Mouse (Mus musculus) liver, embryonic 15.5 days (tissue): Measurements from ENCODE around the gene Ltn1. TPM values are rescaled to one million over a fixed set of nuclear protein-coding genes. Genes with fewer than 3 reads are reported as not detected.

ENCODE experiments used
- ATAC-seq: fragments of 200-750 bp; cut with Nextera tagmentation; 2 replicates; pipeline ENCODE4 v1.8.0; 2017; ENCODE audit warnings: moderate number of reproducible peaks, mild to moderate bottlenecking, moderate library complexity; ENCODE audit not compliant: insufficient read depth
- H3K27ac ChIP-seq: fragments of 300-500 bp; sonication (generic); replicated peaks from 2 replicates; pipeline ENCODE4 v1.5.1; 2015; ENCODE audit warnings: mild to moderate bottlenecking, inconsistent platforms
- H3K27me3 ChIP-seq: fragments of 300-500 bp; sonication (generic); 2 replicates; pipeline ENCODE4 v1.6.1; 2015; ENCODE audit warnings: mild to moderate bottlenecking, inconsistent platforms
- H3K36me3 ChIP-seq: fragments of 300-500 bp; sonication (generic); replicated peaks from 2 replicates; pipeline ENCODE4 v1.6.1; 2015; ENCODE audit warnings: moderate library complexity, mild to moderate bottlenecking, inconsistent platforms
- H3K4me1 ChIP-seq: fragments of 300-500 bp; sonication (generic); replicated peaks from 2 replicates; pipeline ENCODE4 v1.6.1; 2015; ENCODE audit warnings: inconsistent platforms
- H3K4me2 ChIP-seq: fragments of 300-500 bp; sonication (generic); 2 replicates; pipeline ENCODE4 v1.6.1; 2015; ENCODE audit warnings: moderate library complexity, mild to moderate bottlenecking, inconsistent platforms
- H3K4me3 ChIP-seq: fragments of 300-500 bp; sonication (generic); replicated peaks from 2 replicates; pipeline ENCODE4 v1.5.1; 2015; ENCODE audit warnings: mild to moderate bottlenecking, inconsistent platforms
- H3K9ac ChIP-seq: fragments of 300-500 bp; sonication (generic); 2 replicates; pipeline ENCODE4 v1.6.1; 2015; ENCODE audit warnings: moderate library complexity, mild to moderate bottlenecking, inconsistent platforms
- H3K9me3 ChIP-seq: fragments of 300-500 bp; sonication (generic); replicated peaks from 2 replicates; pipeline ENCODE4 v1.6.1; 2016; ENCODE audit warnings: inconsistent platforms
- WGBS: fragments of 180-500 bp; shearing (Covaris S2); methylation state at CpG from one replicate; pipeline ENCODE4 v1.1.7; 2015; ENCODE audit warnings: mixed read lengths; ENCODE audit not compliant: insufficient replicate concordance; 5-methylcytosine and 5-hydroxymethylcytosine counted together
- polyA plus RNA-seq: library from polyadenylated mRNA; unstranded; fragments of >200 nt; fragmentation: Nextera tagmentation; extraction: Ambion mirVana; gene quantifications from 2 replicates; pipeline ENCODE4 v1.2.1, GENCODE M21; 2015

The Ltn1 gene
- polyA plus RNA-seq, 1 experiment from 2014 or later, result 10.2 TPM

DNA sequence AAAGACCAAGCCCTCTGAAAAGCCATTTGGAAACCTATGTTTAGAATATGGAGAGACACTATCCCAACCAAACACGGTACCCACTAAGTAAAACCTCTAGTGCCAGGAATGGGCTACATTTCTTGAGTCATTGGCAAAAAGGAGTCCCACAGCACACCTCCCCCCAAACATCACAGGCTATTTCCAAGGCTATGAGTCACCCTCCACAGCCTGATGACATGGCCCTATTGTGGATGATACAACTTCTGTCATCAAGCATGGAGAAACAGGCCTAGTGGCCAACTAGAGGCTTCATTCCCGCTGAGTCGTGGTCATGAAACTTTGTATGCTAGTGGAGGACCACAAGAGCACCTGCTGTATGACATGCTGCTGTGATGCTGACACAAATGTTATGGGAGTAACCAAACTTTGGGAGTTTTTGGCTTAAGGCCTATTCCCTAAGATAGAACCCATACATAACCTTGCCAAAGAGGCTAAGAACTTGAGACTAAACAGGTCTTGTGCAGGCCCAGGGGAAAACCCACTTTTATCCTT, 44.9 kb downstream of the Ltn1 start:
- no peak overlapping the region for H3K27ac ChIP-seq
- H3K4me3 ChIP-seq, result no peak overlapping the region
- H3K27me3 ChIP-seq, result no peaks in the 10 kb centered on the region
- H3K9ac ChIP-seq, result no peak overlapping the region
- peaks cover 60% of the 10 kb centered on the region for H3K36me3 ChIP-seq
- H3K4me2 ChIP-seq, result no peak overlapping the region
- H3K9me3 ChIP-seq, result no peaks in the 10 kb centered on the region
- no peaks in the 10 kb centered on the region for H3K4me1 ChIP-seq
- ATAC-seq, result no peak
- WGBS, result 80% methylated on average over 3 of the region's 3 CpGs

DNA sequence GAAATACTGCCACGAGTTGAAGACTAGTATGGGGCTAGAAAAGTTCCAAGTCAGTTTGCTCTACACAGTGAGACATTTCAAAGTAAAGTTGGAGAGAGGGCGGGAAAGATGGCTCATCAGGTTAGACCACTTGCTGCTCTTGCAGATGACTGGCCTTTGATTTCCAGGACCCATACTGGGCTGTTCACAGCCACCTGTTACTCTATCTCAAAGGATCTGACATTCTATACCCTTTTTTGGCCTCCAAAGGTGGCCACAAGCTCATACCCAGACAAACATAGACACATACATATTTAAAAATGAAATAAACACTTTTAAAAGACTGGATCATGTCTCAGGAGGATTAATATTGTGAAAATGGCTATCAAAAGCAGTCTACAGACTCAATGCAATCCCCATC, 48.0 kb downstream of the Ltn1 start:
- WGBS, result 69% methylated on average over 2 of the region's 2 CpGs
- Histone ChIP-seq H3K9ac (no peak overlapping the region), H3K27me3 (no peaks in the 10 kb centered on the region), H3K4me3 (no peak overlapping the region), H3K4me2 (no peak overlapping the region), H3K9me3 (no peaks in the 10 kb centered on the region), H3K4me1 (no peaks in the 10 kb centered on the region), H3K27ac (no peak overlapping the region), H3K36me3 (peaks cover 81% of the 10 kb centered on the region)
- ATAC-seq, result no peak

DNA sequence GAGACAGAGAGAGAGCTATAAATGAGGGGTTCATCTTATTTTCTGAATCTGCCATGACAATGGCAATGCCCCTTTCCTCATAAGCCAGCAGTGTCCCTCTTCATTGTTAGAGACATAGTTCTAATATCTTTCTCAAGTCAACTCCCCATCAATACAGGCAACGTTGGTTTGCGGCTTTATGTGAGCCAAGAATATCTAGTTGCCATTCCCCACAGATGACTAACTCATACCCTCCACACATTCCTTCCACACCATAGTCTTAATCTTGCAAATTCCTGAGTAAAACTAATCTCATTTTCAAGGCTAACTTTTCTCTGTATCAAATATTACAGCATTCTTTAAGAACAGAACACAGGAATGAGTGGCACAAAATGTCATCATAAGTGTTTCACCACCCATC, 49.4 kb downstream of the Ltn1 start:
- no peak overlapping the region for H3K4me2 ChIP-seq
- no peak for ATAC-seq
- WGBS, result 85% methylated on average over 2 of the region's 2 CpGs
- H3K27ac ChIP-seq, result no peak overlapping the region
- no peaks in the 10 kb centered on the region for H3K27me3 ChIP-seq
- peaks cover 79% of the 10 kb centered on the region for H3K36me3 ChIP-seq
- H3K4me1 ChIP-seq, result no peaks in the 10 kb centered on the region
- H3K4me3 ChIP-seq, result no peak overlapping the region
- no peaks in the 10 kb centered on the region for H3K9me3 ChIP-seq
- H3K9ac ChIP-seq, result no peak overlapping the region

DNA sequence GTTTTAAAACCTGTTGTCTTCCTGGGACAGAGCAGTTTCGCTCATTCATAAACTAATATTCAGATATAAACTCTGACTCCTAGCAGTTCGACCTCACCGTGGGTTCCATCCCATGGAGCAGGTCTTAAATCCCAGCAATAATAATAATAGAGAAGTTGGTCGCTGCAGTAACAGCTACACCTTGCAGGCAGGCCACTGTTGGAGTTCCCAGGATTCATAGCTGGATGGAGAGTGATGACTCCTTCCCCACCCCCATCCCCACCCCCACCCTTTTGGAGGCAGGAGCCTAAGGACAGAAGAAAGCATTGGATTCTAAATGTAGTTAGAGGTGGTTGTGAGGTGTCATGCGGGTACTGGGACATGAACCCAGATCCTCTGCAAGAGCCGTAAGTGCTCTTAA, 66.0 kb downstream of the Ltn1 start:
- Histone ChIP-seq H3K4me3 (no peak overlapping the region), H3K4me1 (no peaks in the 10 kb centered on the region), H3K36me3 (peaks cover 17% of the 10 kb centered on the region), H3K27me3 (no peaks in the 10 kb centered on the region), H3K9ac (no peak overlapping the region), H3K9me3 (no peaks in the 10 kb centered on the region), H3K27ac (no peak overlapping the region), H3K4me2 (no peak overlapping the region)
- ATAC-seq, result no peak
- 80% methylated on average over 6 of the region's 6 CpGs for WGBS

DNA sequence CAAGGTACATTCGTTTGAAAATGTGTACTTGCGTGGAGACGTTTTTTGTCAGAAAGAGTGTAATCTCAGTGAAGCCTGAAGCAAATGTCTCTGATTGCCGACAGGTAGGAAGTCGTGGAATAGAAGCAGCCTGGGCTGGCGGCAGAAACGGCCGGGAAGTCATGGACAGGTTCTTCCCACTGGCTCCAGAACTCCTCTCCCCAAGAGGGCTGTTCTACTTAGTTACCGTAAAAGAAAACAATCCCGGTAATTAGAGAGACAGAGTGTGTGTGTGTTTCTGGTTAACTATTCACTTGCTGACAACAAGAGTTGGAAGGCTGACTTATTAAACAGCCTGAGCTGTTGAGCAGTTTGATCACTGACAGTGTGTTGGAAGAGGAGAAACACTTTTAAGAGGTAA, 66.4 kb downstream of the Ltn1 start:
- no peaks in the 10 kb centered on the region for H3K4me1 ChIP-seq
- ATAC-seq, result no peak
- no peak overlapping the region for H3K27ac ChIP-seq
- no peaks in the 10 kb centered on the region for H3K27me3 ChIP-seq
- peaks cover 17% of the 10 kb centered on the region for H3K36me3 ChIP-seq
- no peak overlapping the region for H3K9ac ChIP-seq
- WGBS, result 70% methylated on average over 10 of the region's 10 CpGs
- no peak overlapping the region for H3K4me3 ChIP-seq
- H3K4me2 ChIP-seq, result no peak overlapping the region
- H3K9me3 ChIP-seq, result no peaks in the 10 kb centered on the region

DNA sequence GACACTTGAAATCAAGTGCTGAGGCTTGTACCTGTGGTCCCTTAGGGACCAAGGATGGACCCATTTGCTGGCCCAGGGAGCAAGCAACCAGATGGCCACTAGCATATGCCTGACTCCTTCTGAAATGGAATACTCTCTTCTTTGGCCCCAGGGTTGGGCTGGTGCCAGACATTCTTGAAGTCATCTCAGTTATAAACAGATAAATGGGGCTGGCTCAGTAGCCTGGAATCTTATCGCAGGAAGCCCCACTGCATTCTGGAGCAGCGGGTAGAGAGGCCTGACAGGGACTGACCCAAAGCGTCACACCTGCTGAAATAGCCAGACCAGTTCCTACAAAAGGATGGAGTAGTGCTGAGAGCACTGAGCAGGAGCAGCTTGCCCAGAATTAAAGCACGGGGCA, 68.2 kb downstream of the Ltn1 start:
- peaks cover 17% of the 10 kb centered on the region for H3K36me3 ChIP-seq
- no peak overlapping the region for H3K9ac ChIP-seq
- H3K27me3 ChIP-seq, result no peaks in the 10 kb centered on the region
- no peaks in the 10 kb centered on the region for H3K4me1 ChIP-seq
- no peak overlapping the region for H3K27ac ChIP-seq
- no peak overlapping the region for H3K4me2 ChIP-seq
- H3K9me3 ChIP-seq, result no peaks in the 10 kb centered on the region
- no peak overlapping the region for H3K4me3 ChIP-seq
- WGBS, result 76% methylated on average over 4 of the region's 4 CpGs
- ATAC-seq, result no peak

DNA sequence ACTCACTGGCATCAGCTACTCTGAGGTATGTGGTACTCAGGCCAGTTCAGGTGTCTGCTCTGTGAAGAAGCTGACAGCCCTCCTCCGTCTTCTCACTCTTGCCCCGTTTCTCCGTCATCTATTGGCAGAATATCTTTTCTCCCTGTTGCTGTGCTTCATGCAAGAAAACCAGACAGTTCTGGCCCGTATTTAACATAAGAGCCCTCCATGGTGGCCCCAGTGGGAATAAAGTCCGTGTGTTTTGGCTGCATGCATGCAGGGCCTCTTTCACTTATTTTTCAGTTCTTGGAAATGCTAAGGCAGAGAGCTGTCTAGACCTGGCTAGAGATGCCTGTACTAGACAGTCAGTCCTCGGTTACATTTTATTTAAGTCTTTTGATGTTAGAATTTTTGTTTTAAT, 72.3 kb downstream of the Ltn1 start:
- WGBS, result 78% methylated on average over 6 of the region's 6 CpGs
- no peak for ATAC-seq
- H3K9ac ChIP-seq, result no peak overlapping the region
- H3K36me3 ChIP-seq, result peaks cover 27% of the 10 kb centered on the region
- H3K27ac ChIP-seq, result no peak overlapping the region
- H3K4me2 ChIP-seq, result no peak overlapping the region
- H3K27me3 ChIP-seq, result no peaks in the 10 kb centered on the region
- H3K4me1 ChIP-seq, result no peaks in the 10 kb centered on the region
- no peak overlapping the region for H3K4me3 ChIP-seq
- no peaks in the 10 kb centered on the region for H3K9me3 ChIP-seq

DNA sequence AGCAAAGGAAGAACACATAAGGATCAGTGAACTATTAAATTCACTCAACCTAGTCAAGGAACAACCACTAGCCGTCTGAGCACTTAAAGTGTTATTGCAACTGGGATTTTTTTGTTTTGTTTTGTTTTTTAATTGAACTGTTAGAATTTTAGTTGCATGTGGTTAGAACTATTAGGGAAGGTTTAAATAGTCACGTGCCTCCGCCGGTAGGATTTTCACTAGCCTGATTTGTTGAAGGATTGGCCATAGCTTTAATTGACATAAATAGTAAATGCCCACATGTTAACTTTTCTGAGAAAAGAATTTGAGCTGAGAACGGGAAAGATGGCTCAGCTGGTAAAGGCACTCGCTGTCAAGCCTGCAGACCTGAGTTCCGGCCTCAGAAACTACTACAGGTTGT, 77.7 kb downstream of the Ltn1 start:
- WGBS, result 76% methylated on average over 7 of the region's 7 CpGs
- peak overlapping the region; percentile 67 for H3K4me2 ChIP-seq
- no peak overlapping the region for H3K27ac ChIP-seq
- H3K4me1 ChIP-seq, result peaks cover 11% of the 10 kb centered on the region; the same call in 1 of the 2 replicates
- no peak for ATAC-seq
- H3K4me3 ChIP-seq, result peak overlapping the region; percentile 89
- H3K9ac ChIP-seq, result no peak overlapping the region
- 0 out of 2 replicates have a peak, but pooled peaks cover 4% of the 10 kb centered on the region for H3K27me3 ChIP-seq
- no peaks in the 10 kb centered on the region for H3K9me3 ChIP-seq
- H3K36me3 ChIP-seq, result 0 out of 2 replicates have a peak, but pooled peaks cover 11% of the 10 kb centered on the region

DNA sequence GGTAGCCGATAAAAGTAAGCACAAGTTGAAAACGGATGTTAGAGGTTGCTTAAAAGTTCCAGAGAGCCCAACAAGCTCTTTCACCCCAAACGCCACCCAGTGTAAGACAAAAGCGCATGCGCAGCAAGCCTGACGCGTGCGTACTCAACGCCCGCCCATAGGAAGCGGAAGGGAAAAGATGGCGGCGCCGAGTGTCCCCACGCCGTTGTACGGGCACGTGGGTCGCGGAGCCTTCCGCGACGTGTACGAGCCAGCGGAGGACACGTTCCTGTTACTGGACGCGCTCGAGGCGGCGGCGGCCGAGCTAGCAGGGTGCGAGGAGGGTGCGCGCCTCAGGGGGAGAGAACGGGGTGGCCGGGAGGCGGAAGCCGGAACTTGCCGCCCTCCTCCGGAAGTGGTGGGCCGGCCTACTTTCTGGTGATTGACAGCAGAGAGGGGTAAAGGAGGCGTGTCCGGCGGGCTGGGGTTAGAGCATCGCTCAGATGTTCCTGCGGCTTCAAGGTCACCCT, 78.3 kb downstream of the Ltn1 start, which contains the start of gene N6amt1:
TSS of gene N6amt1 (plus strand) at position 111 of the 509 bp plus-strand sequence.
- Histone ChIP-seq H3K9ac (peak within 1 kb of the TSS; percentile 71), H3K27me3 (0 out of 2 replicates have a peak, but pooled peaks cover 4% of the 10 kb centered on the region), H3K9me3 (no peaks in the 10 kb centered on the region), H3K4me1 (peaks cover 11% of the 10 kb centered on the region; the same call in 1 of the 2 replicates), H3K27ac (peak within 1 kb of the TSS; percentile 82), H3K36me3 (0 out of 2 replicates have a peak, but pooled peaks cover 11% of the 10 kb centered on the region), H3K4me3 (peak within 1 kb of the TSS; percentile 89), H3K4me2 (peak within 1 kb of the TSS; percentile 67)
- WGBS, result under 1% methylated on average over 48 of the region's 48 CpGs
- peak; percentile 99 for ATAC-seq

DNA sequence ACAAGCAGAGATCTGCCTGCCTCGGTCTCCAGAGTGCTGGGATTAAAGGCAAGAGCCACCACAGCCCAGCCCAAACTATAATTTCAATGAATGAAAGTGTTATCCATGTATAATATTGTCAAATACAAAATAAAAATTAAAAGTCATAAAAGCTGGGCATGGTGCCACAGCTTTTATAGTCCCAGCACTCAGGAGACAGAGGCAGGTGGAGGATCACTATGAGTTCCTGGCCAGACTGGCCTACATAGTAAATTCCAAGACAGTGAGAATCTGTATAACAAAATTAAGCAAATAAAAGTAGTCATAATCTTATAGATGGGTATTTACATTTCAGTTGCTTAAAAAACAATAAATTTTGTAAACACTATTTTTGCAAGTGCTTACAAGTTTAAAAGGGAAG, 78.8 kb downstream of the Ltn1 start:
- ATAC-seq, result no peak
- Histone ChIP-seq H3K9ac (no peak overlapping the region), H3K9me3 (no peaks in the 10 kb centered on the region), H3K4me1 (peaks cover 11% of the 10 kb centered on the region; the same call in 1 of the 2 replicates), H3K4me3 (peak overlapping the region; percentile 89), H3K36me3 (0 out of 2 replicates have a peak, but pooled peaks cover 11% of the 10 kb centered on the region), H3K27ac (no peak overlapping the region), H3K27me3 (0 out of 2 replicates have a peak, but pooled peaks cover 4% of the 10 kb centered on the region), H3K4me2 (peak overlapping the region; percentile 67)
- WGBS, result 96% methylated on average over 1 of the region's 1 CpGs

DNA sequence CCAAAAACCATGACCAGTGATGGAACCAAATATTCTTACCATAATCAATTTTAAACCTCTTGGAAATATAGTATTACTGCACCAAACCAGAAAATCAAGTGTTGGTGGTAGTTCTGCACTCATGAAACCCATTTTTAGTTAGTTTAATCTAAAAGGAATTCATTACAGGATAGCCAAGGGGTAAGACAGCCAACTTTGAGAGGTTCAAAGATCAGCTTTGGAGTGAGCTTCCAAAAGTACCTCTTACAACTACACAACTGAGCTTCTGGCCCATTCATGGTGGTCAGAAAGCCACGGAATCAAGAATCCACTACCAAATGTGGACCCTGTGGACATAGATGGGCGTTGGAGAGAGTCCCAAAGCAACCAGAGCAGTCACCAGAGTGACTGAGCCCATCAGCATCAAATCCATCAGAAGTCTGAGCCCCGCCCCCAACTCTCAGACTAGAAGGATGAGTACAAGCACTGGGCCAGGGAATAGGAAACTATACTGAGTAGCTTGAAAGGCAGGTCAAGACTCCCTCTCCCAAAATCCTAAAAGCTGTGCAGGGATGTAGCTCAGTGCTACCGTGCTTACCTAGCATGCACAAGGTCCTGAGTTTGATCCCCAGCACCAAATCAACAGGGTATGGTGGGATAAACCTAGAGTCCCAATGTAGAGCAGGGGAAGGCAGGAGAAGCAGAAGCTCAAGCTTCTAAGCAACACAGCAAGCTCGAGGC, 80.9 kb downstream of the Ltn1 start:
- no peak overlapping the region for H3K9ac ChIP-seq
- 0 out of 2 replicates have a peak, but pooled peaks cover 4% of the 10 kb centered on the region for H3K27me3 ChIP-seq
- no peak overlapping the region for H3K4me2 ChIP-seq
- no peak overlapping the region for H3K4me3 ChIP-seq
- 56% methylated on average over 5 of the region's 5 CpGs for WGBS
- H3K9me3 ChIP-seq, result no peaks in the 10 kb centered on the region
- ATAC-seq, result no peak
- peaks cover 11% of the 10 kb centered on the region; the same call in 1 of the 2 replicates for H3K4me1 ChIP-seq
- no peak overlapping the region for H3K27ac ChIP-seq
- 0 out of 2 replicates have a peak, but pooled peaks cover 6% of the 10 kb centered on the region for H3K36me3 ChIP-seq
